Mouse (Mus musculus) spleen, postnatal 14 days (tissue): ENCODE measurements around the gene Cnst.
A peak's percentile ranks its signal among the peaks of the same experiment; 100 is the strongest.

Experiments used
- DNase-seq, 2 experiments: peaks; one replicate each; pipeline ENCODE4 v3.0.0; 2021 to 2022; ENCODE audit warnings: low spot score in 2 of 2

The Cnst gene

DNA sequence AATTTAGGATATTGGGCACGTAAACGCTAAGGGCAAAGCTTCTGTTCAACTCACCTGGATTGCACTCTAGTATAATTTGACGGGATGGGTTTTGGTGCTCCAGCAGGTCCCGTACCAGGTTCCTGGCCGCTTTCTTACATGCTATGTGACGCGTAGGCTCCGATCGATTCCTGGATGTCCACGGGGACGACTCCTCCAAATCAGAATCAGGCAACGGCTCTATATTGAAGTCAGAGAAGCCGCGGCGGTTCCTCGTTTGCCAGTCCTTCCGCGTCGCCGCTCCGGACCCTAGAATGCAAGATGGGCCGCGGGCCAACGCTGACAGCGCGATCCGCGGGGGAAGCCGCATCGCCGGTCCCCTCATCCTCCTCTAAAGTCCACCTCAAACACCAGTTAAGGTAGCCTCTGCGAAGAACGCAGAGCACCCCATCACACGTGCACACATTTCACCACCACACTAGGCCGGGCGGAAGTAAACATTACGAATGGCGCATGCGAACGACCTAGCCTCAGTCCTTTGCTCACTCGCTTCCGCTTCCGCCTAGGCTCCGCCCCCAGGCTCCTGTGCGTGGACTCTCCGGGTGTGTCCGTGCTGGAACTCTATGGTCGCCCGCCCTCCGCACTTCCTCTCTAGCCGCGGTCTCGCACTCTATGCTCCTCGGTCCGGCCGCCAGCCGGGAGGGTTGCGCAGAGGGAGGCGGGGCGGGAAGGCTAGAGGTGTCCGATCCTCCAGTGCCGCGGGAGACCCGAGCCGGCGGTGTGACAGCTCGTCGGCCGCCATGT lies at the start of gene Cnst, which contains the start of gene Tfb2m:
TSS of gene Cnst (plus strand) at position 603 of the 783 bp plus-strand sequence.
TSS of gene Tfb2m (minus strand) at position 500 of the 783 bp plus-strand sequence.
- peak; percentile 97 to 99 for DNase-seq

DNA sequence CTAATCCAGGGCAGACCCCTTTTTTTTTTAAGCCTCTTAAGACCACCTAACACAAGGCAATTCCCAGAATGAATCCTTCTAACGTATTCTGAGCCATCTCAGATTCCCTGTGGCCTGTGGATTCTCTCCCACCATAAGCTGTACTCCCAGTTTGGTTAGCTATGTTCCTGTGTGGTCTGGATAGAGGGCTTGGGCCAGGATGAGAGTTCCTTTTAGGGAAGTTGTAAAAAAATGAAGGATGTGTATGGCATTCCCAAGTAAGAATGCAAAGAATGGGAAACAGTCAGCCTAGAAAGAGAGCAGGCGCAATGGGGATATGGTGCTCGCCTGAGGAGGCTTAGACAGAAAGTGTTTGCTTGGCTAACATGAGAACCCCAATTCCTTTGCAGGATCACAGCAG lies 46.9 kb upstream of the Cnst start:
- DNase-seq: no peak

DNA sequence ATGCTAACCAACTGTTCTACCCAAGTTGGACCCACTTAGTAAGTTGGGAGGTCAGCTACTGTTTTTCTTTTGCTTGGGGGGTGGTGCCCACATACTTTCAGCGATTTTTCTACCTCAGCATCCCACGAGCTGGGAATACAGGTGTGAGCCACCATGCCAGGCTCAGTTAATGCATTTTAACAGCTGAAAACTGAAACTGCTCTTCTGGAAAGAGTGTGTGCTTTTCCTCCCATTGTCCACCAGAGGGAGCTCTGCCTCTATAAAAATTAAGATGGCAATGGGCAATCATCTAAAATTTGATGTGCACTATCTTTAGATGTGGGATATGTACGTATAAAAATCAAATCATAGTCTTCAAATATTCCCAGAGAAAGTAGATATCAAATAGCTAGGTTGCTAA lies 43.6 kb upstream of the Cnst start:
- no peak for DNase-seq

DNA sequence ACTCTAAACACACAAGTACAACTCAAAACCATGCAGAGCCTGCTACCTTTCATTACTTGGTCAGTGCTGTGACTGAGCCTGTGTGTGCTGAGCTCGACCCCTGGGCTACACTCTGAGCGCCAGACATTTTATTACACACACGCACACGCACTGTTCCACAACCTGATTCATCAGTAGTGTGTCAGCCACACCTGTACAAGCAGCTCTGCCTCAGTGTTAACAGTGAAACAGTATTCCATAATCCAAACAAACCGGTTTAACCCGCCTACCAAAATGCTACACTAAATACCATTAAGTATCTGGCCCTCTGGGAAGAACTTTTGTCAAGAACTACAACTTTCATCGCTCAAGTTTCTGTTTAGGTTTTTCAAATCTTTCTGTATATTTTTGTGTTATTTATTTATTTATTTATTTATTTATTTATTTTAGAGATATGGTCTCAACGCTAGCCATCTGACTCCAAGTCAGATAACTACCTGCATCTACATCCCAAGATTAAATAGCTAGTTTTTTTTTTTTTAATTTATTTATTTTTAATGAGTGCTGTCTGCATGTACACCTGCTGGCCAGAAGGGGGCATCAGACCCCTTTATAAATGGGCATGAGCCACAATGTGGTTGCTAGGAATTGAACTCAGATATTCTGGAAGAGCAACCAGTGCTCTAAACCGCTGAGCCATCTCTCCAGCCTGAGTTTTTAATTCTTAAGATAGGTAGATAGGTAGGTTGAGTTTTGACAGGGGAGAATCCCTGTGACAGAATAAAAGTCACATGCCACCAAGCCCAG lies 39.4 kb upstream of the Cnst start:
- DNase-seq: no peak

DNA sequence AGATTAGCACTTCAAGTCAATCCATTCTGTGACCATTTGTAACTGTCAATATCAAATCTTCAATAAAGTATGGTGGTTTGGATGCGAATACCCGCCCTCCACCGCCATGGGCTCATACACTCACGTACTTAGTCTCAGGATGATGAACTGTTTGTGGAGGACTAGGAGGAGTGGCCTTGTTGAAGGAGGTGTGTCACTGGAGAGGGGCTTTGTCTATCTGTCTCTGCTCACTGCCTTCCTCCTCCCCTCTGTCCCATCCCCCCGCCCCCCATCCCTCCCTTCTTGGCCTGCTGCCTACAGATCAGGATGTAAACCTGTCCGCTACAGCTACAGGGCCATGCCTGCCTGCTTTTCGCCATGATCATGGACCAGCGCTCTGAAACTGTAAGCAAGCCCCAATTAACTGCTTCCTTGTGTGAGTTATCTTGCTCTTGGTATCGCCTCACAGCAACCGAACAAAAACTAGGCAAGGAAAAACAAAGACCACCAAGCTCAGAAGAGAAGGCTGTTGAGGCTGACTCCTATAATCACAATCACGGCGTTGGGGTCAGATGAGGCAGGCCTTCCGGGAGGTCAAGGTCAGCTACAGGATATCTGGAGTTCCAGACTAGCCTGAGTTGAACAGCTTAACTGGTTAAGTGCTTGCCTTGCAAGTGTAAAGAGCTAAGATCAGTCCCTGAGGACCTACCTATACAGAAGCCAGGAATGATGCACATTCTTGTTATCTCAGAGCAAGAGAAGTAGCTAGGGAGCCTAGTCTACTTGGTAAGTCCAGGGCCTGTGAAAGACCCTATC lies 35.4 kb upstream of the Cnst start:
- DNase-seq: no peak

DNA sequence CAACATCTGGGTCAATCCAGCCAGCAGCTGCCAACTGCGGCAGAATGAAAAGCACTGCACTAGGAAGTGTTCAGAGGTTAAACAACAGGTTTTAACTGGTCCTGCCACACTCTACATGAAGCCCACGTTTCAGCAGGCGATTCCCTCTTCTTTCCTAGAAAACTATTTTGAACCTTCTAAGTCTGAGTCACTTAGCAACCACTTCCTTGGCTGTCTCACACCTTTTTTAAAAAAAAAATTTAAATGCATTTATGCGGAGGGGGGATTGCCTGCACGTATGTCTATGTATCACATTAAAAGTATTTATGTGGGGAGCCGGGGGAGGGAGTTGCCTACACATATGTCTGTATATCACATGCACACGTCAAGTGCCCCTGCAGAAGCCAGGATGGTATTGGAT lies 34.3 kb upstream of the Cnst start:
- no peak for DNase-seq

DNA sequence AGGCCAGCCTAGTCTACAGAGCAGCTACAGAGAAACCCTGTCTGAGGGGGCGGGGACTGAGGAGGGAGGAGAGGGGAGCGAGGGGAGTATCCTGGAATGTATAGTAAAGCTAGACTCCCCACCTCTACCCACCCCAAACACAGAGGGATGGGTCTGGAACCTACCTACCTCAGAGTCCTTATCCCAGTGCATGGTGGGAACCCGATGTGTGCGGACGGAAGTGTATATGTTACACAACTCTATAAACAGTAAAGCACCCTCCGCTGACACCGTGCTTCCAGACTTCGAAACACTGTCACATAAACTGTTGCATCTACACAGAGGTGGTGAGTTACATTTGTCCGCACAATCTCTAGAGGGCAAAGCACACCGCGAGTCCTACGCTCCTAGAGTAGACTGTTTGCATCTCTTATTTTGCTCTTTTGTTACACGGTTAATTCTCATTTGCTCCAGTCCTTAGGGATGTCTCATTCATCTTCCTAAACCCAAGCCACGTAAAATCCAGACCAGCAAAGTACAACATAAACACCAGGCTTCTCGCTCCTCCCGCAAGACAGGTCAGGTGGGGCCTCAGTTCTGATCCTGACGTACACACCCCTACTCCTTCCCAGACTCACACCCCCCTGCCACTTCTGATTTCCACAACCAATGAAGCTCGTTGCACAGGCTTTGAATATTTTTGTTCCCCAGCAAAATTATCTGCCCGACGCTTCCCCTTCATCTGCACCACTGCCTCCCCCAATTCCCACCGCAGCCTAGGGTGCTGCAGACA lies 29.0 kb upstream of the Cnst start:
- no peak for DNase-seq

DNA sequence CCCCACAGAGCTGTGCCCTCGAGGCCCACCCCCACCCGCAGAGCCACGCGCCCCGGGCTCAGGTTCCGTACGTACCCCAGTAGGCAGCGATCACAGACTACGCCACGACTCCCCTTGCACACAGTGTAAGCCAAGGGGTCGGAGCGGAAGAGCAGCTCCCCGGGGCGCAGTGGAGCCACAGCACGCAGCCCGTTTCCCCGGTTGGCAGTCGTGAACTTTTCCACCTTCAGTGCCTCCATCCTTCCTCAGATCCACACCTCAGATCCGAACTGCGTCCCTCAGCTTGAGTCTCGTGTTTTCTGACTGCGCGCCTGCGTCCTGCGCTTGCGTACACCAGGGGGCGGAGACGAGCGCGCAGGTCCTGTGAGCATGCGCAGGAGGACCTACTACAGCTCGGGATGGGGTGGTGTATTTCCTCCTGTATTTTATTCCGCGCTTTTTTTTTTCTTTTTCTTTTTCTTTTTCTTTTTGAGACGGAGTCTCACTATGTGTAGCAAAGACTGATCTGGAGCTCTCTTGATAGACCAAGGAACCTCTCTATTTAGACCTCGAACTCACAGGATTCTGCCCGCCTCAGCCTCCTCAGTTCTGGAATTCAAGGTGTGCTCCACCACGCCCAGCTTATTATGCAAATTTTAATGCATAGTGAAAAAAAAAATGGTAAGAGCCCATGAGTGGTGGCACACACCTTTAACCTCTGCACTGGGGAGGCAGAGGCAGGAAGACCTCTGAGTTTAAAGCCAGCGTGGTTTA lies 28.3 kb upstream of the Cnst start, which contains the start of gene Smyd3:
TSS of gene Smyd3 (minus strand) at position 329 of the 753 bp plus-strand sequence.
- peak; percentile 73 to 80 for DNase-seq

DNA sequence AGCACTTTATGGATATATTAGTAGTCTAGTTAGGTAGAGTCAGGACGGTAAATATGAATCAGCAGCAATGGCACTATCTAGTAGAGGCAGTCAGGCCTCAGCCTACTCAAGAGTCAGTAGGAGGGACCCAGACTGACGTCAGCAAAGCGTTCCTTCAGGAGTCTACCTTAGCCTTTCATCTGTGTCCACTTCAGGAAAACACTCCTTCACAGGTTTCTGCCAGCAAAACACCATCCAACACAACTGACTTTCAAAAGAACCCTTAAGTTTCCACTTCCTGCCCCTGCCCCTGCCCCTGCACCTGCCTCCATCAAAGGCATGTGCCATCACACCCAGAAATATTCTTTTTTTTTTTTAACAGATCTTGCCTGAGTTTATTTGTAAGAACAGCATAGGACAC lies 26.3 kb upstream of the Cnst start:
- no peak for DNase-seq

DNA sequence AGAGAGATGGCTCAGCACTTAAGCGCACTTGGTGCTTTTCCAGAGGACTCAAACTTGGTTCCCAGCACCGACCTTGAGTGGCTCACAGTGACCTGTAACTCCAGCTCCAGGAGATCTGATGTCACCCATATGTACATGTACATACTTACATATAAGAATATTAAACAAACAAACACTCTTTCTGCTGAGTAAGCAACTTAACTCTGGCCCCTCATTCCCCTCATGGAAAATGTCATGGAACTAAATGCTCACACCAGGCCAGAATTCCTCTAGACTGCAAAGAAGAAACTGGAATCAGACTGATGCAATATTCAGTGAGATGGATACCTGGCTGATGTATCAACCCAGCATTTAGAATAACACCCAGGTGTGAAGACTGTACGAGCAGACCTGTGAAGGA lies 7.1 kb upstream of the Cnst start:
- DNase-seq: no peak

DNA sequence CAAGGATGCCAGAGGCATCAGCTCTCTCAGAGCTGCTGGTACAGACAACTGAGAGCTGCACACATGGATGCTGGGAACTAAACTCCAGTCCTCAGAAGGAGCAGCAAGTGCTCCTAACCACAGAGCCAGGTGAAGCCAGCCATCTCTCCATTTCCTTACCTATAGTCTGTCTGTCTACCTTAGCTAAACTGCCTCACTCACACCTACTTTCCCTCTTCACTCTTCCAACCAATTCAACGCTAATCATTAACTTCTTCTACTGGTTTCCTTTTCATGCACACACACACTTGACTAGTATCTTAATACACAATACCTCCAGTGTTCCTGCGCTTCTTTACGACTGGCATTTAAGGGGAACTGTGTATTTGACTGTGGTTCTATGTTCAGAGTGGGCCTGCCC lies 6.3 kb upstream of the Cnst start:
- DNase-seq: no peak

DNA sequence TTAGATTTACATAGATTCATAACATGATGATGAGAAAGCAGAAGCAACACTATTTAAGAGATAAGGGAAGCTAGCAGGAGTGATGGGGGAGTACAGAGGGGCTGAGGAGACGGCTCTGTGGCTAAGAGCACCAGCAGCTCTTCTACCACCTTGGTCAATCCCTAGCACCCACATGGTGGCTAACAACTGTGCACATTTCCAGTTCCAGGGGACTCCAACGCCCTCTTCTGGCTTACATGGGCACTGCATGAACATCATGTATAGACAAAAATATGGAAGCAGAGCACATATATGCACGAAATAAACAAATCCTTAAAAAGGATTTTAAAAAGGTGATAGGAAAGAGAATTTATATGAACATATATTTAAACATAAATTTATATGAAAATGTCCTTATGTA lies 4.7 kb upstream of the Cnst start:
- DNase-seq: no peak

DNA sequence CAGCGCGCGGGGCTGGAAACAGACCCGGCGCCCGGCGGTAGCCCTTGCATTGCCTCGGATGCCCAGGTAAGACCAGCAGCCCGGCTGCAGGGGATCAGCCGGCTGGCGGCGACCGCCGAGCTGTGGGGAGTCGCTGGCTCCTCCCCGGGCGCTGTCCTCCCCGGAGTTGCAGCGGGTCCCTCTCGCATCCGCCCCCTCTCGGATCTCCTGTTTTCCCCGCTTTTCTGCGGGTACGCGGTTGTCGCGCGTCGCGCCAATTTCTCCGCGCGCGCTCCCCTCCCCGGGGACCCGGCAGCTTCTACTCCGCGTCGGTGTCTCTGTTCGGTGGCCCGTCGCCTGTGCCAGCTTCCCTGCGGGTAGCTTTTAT lies 364 bp downstream of the Cnst start:
- peak in 1 of 2 experiments; percentile 59 for DNase-seq

DNA sequence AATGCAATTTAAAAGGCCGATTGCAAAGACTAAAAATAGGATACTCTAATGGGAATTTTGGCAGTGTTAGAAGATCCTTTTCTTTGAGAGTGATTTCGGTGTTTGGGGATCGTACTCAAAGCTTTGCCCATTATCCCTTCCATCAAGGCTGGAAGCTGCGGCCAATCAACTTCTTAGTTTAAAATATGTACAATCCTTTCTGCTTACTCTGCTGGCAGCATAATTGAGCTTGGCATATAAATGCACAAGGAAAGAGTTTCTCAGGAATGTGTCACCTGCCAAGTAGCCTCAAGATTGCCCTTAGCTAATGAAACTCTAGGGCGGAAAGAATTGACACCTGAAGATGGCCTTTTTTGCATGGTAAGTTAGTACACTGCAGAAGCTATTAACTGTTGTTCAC lies 1.0 kb downstream of the Cnst start:
- no peak for DNase-seq

DNA sequence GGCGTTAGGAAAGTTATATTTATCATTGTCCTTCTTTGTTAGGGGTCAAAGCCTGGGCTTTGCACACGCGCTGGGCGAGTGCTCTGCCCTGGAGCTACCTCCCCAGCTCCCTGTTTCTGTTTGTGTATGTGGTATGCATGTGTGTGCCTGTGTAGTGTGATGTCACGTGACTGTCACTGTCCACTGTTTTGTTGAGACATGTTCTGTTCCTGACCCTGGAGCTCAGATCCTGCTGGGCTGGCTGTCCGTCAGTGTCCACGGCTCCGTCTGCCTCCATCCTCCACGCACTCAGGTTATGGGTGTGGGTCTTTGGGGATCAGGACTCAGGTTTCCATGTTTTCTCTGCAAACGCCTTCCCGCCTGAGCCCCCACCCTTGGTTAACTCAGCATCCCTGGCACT lies 2.0 kb downstream of the Cnst start:
- no peak for DNase-seq

DNA sequence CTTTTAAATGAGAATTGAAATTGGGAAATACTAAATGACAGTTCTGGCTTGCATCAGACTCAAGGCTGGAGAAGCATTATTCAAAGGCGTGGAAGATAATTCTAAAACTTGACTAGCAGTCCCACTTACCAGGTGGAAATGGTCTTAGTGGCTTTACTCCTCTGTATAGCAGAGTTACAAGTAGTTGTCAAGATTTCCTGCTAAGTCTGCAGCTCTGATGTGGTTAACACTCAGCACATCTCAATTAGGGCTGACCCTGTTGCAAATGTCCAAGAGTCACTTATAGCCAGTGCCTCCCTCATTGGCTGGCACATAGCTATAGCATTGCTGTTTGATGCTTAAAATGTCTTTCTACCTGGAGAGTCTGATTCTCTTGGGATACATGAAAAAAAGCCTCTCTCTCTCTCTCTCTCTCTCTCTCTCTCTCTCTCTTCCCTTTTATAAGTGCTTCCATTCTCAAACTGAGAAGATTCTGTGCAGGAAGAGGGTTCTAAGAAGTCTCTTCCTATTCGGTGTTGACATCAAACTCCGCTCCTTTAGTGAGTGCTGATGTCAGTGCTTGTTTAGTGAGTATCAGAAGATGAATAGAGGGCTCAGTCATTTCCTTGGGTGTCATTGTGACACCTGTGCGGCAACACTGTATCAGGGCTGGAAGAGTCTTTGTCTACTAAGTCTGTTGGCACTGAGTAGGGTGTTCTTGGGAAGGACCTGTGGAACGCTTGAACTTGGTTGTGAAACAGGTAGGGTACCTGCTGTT lies 3.0 kb downstream of the Cnst start:
- DNase-seq: no peak

DNA sequence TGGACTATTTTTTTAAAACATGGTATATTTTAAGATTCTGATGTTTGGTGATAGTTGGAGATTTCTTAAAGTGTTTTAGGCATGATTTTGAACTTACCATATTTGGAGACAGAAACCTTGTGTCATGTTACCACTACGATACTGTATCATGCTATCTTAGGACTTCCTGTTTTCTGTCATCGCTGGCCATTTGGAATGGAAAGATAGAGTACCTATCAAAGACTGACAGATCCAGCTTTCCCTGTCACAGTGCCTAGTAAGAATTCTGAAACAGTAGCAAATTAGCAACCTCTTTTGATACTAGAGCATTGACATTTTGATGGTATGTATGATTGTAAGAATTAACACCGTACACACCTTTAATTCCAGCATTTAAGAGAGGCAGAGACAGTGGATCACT lies 5.2 kb downstream of the Cnst start:
- DNase-seq: no peak

DNA sequence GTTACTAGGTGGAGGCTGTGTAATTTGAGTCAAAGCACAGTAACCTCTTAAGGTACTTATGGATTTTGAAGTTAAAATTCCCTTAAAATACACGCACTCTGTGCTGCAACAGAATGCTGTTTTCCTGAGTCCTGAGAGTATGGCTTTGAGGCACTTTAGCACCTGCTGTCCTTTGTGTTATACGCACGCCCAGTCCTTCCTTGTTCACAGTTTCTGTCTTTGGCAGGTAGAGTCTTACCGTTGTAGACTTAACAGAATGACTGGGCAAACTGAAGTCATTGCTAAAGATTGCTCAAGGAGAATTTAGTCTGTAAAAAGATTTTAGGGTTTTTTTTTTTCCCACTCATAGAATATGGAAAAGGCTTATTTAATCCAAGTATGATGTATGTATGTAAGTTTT lies 5.8 kb downstream of the Cnst start:
- DNase-seq: no peak

DNA sequence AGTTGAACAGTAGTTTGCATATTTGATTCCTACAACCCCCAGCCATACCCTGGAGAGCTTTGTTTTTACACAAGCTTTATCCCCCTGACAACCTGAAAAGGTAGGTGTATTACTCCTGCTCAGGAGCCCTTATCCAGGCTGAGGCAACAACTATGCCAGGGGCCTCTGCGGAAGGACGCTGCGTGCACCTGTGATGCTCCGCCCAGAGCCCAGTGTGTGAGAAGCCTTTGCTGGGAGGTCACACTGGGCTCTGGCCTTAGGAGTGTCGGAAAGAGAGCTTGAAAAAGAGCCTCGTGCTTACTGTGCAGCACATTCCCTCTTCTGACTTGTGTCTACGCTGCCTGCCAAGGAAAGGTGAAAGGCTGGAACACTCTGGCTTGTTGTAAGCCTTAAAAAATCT lies 6.6 kb downstream of the Cnst start:
- no peak for DNase-seq
